18 mouse cellular contexts compared by ENCODE assay signal in genomic region chr19:33061006-33061405, GRCm38 (mm10).
A peak's percentile ranks its signal among the peaks of the same experiment; 100 is the strongest.
DNase-seq lines count a peak whose midpoint lies in the region; ATAC-seq lines count a peak whose summit lies in the region.
"Had no signal": no experiment of that assay in that cellular context is flagged by ENCODE, and none has a peak within 500 bp of the region (broad histone marks: within the 10 kb centered on the region; RNA-seq: fewer than 3 reads in every experiment).

No protein-coding gene starts in this region.

- no peaks in the 10 kb centered on the region for H3K36me3 ChIP-seq in embryonic facial prominence, embryonic 14.5 days (ENCODE audit: control insufficient read depth, insufficient read depth, low read length)
- no peaks in the 10 kb centered on the region for H3K36me3 ChIP-seq in embryonic facial prominence, embryonic 10.5 days (replicated peaks)
- no peaks in the 10 kb centered on the region for H3K36me3 ChIP-seq in heart, embryonic 10.5 days
- H3K36me3 ChIP-seq: embryonic facial prominence, embryonic 13.5 days had no signal

- H3K9ac ChIP-seq in embryonic facial prominence, embryonic 14.5 days (ENCODE audit: low read depth, low read length), result no peak overlapping the region
- H3K9ac ChIP-seq: embryonic facial prominence, embryonic 13.5 days had no signal

- peaks cover 15% of the 10 kb centered on the region for H3K4me1 ChIP-seq in embryonic facial prominence, embryonic 14.5 days (ENCODE audit: control insufficient read depth, insufficient read depth, low read length)
- peaks cover 18% of the 10 kb centered on the region for H3K4me1 ChIP-seq in embryonic facial prominence, embryonic 10.5 days
- no peaks in the 10 kb centered on the region for H3K4me1 ChIP-seq in heart, embryonic 10.5 days

- peak; percentile 59 for DNase-seq in embryonic facial prominence, embryonic 14.5 days (ENCODE audit: low spot score)
- no peak for DNase-seq in embryonic facial prominence, embryonic 10.5 days (ENCODE audit: low spot score)
- DNase-seq in heart, adult 18-20 months, result peak; percentile 26 to 40
- DNase-seq in heart, embryonic 10.5 days (ENCODE audit: low spot score), result no peak
- DNase-seq in 3T3-L1 (ENCODE audit: low read depth, low spot score), result peak; percentile 15
- DNase-seq in NIH3T3 (ENCODE audit: low read depth), result peak; percentile 72
- DNase-seq in adrenal gland, postnatal 36 days, result no peak
- DNase-seq: adrenal gland, adult 2 months; adrenal gland, postnatal 10 days; adrenal gland, postnatal 25 days; cerebellum, adult 11-12 months; cerebellum, adult 2 months; cerebellum, adult 9-10 months; cerebellum, postnatal 10 days; cerebellum, postnatal 25 days had no signal

- ATAC-seq in embryonic facial prominence, embryonic 14.5 days (ENCODE audit: low read depth), result no peak
- ATAC-seq: forebrain, embryonic 14.5 days; forebrain, embryonic 16.5 days had no signal

- no peak overlapping the region for H3K27ac ChIP-seq in embryonic facial prominence, embryonic 14.5 days (replicated peaks; ENCODE audit: low read depth, low read length)
- no peak overlapping the region for H3K27ac ChIP-seq in embryonic facial prominence, embryonic 10.5 days (replicated peaks)
- H3K27ac ChIP-seq in heart, embryonic 10.5 days, result no peak overlapping the region
- H3K27ac ChIP-seq: embryonic facial prominence, embryonic 13.5 days had no signal

- H3K27me3 ChIP-seq in embryonic facial prominence, embryonic 14.5 days (replicated peaks; ENCODE audit: control insufficient read depth, insufficient read depth, low read length), result no peaks in the 10 kb centered on the region
- no peaks in the 10 kb centered on the region for H3K27me3 ChIP-seq in embryonic facial prominence, embryonic 10.5 days (replicated peaks; ENCODE audit: low read depth, poor library complexity, severe bottlenecking)
- H3K27me3 ChIP-seq in heart, embryonic 10.5 days (ENCODE audit: insufficient read depth, poor library complexity, severe bottlenecking), result no peaks in the 10 kb centered on the region

- H3K4me2 ChIP-seq in embryonic facial prominence, embryonic 14.5 days (ENCODE audit: low read depth, low read length), result no peak overlapping the region
- H3K4me2 ChIP-seq: embryonic facial prominence, embryonic 13.5 days had no signal

- H3K9me3 ChIP-seq in embryonic facial prominence, embryonic 14.5 days (ENCODE audit: control insufficient read depth, low read length), result no peaks in the 10 kb centered on the region
- no peaks in the 10 kb centered on the region for H3K9me3 ChIP-seq in embryonic facial prominence, embryonic 10.5 days
- no peaks in the 10 kb centered on the region for H3K9me3 ChIP-seq in heart, embryonic 10.5 days
- H3K9me3 ChIP-seq: embryonic facial prominence, embryonic 13.5 days had no signal

- H3K4me3 ChIP-seq in embryonic facial prominence, embryonic 14.5 days (ENCODE audit: low read depth, low read length), result no peak overlapping the region
- no peak overlapping the region for H3K4me3 ChIP-seq in embryonic facial prominence, embryonic 10.5 days
- H3K4me3 ChIP-seq in heart, embryonic 10.5 days, result no peak overlapping the region
- H3K4me3 ChIP-seq: embryonic facial prominence, embryonic 13.5 days had no signal

Comparison
In these comparisons a context has a peak if more than half of its experiments do, and no peak if none do; other contexts are left out.
1. DNase-seq: peak in embryonic facial prominence, embryonic 14.5 days (single experiment), heart, adult 18-20 months (2 of 2), 3T3-L1 (single experiment) and NIH3T3 (single experiment); none in embryonic facial prominence, embryonic 10.5 days (single experiment), heart, embryonic 10.5 days (single experiment) and adrenal gland, postnatal 36 days (0 of 2).